Mouse (Mus musculus) ES-CJ7 (cell line): Measurements from ENCODE around the gene Bud23.
"Not testable (repeated sequence)": the region's sequence is repeated elsewhere in the genome, so short reads cannot be mapped to it uniquely, and the experiment has no call there.

Source experiments
- DNase-seq: peaks from one replicate; pipeline ENCODE4 v3.0.0; 2011; ENCODE audit warnings: low read depth, low spot score

The Bud23 gene

GRCm38 (mm10) chr5:135064909-135065446 lies at the start of gene Bud23:
Gene Bud23, minus strand, starts transcription at chr5:135064959.
- not testable (repeated sequence) for DNase-seq

- no peak for DNase-seq
Measured at GRCm38 (mm10) chr5:135113782-135114181, 49.0 kb upstream of the Bud23 start.

GRCm38 (mm10) chr5:135109976-135110375 lies 45.2 kb upstream of the Bud23 start:
- DNase-seq: no peak

GRCm38 (mm10) chr5:135109426-135109825 lies 44.7 kb upstream of the Bud23 start:
- no peak for DNase-seq

GRCm38 (mm10) chr5:135109017-135109416 lies 44.3 kb upstream of the Bud23 start:
- no peak for DNase-seq

GRCm38 (mm10) chr5:135107521-135108501 lies 43.1 kb upstream of the Bud23 start:
- peak; percentile 67 for DNase-seq

- DNase-seq: peak; percentile 94
Measured at GRCm38 (mm10) chr5:135106758-135107256, 42.0 kb upstream of the Bud23 start.

- DNase-seq: peak; percentile 72
Measured at GRCm38 (mm10) chr5:135103999-135104660, 39.4 kb upstream of the Bud23 start.

- no peak for DNase-seq
Measured at GRCm38 (mm10) chr5:135100981-135101380, 36.2 kb upstream of the Bud23 start.

- no peak for DNase-seq
Measured at GRCm38 (mm10) chr5:135089653-135090052, 24.9 kb upstream of the Bud23 start, which contains the start of gene Mlxipl. Gene Mlxipl, plus strand, starts transcription at chr5:135089890.

GRCm38 (mm10) chr5:135086871-135087270 lies 22.1 kb upstream of the Bud23 start:
- DNase-seq: no peak

- DNase-seq: no peak
Measured at GRCm38 (mm10) chr5:135080539-135080938, 15.8 kb upstream of the Bud23 start.

GRCm38 (mm10) chr5:135079578-135079977 lies 14.8 kb upstream of the Bud23 start:
- no peak for DNase-seq

- DNase-seq: no peak
Measured at GRCm38 (mm10) chr5:135078482-135078810, 13.7 kb upstream of the Bud23 start.

- DNase-seq: peak; percentile 79
Measured at GRCm38 (mm10) chr5:135077564-135078481, 13.1 kb upstream of the Bud23 start, which contains the start of gene Vps37d. Gene Vps37d, minus strand, starts transcription at chr5:135078266.

- peak; percentile 54 for DNase-seq
Measured at GRCm38 (mm10) chr5:135076931-135077505, 12.3 kb upstream of the Bud23 start.

- no peak for DNase-seq
Measured at GRCm38 (mm10) chr5:135076368-135076767, 11.6 kb upstream of the Bud23 start.

GRCm38 (mm10) chr5:135075655-135076054 lies 10.9 kb upstream of the Bud23 start:
- DNase-seq: peak; percentile 55

GRCm38 (mm10) chr5:135073349-135074150 lies 8.8 kb upstream of the Bud23 start:
- DNase-seq: peak; percentile 48

- DNase-seq: peak; percentile 79
Measured at GRCm38 (mm10) chr5:135072720-135073119, 8.0 kb upstream of the Bud23 start.
